Mouse (Mus musculus) layer of hippocampus, adult 2 months (tissue): ENCODE measurements around the gene Chek1. TPM values are rescaled to one million over a fixed set of nuclear protein-coding genes. Genes with fewer than 3 reads are reported as not detected.

Experiments used
- DNase-seq, 2 experiments: peaks; one replicate each; pipeline ENCODE4 v3.0.0; 2022; ENCODE audit warnings: low spot score in 2 of 2
- H3K27ac ChIP-seq: fragments of 200-600 bp; 2 replicates; pipeline ENCODE4 v1.8.1; 2022
- H3K4me3 ChIP-seq: fragments of 200-600 bp; 2 replicates; pipeline ENCODE4 v1.8.1; 2022; ENCODE audit warnings: mild to moderate bottlenecking
- CTCF ChIP-seq: fragments of 200-600 bp; conservative IDR thresholded peaks from 2 replicates; pipeline ENCODE4 v1.8.1; 2022; ENCODE audit warnings: antibody characterized with exemption, mild to moderate bottlenecking, moderate library complexity
- long read RNA-seq, 2 experiments: library from polyadenylated mRNA; stranded (forward); transcript quantifications; one replicate each; pipeline ENCODE4 v2.0.0; 2021; ENCODE audit warnings: borderline mapping rate in 2 of 2
- total RNA-seq, 2 experiments: library from RNA; stranded (reverse); gene quantifications; 2 replicates each; pipeline ENCODE4 v1.2.3; 2021

The Chek1 gene
- total RNA-seq: 1 to 10 TPM; 2.1 to 2.6 TPM
- long read RNA-seq, experiment 1: 0 reads
- long read RNA-seq, experiment 2: 0 reads

GRCm38 (mm10) chr9:36727034-36727755, at the start of gene Chek1:
TSS of gene Chek1 (minus strand) at chr9:36727065.
- no peak for TF ChIP-seq CTCF
- Histone ChIP-seq H3K4me3 (peak within 1 kb of the TSS; percentile 90), H3K27ac (peak within 1 kb of the TSS; percentile 91)
- DNase-seq: no peak

- peak overlapping the region; percentile 96 for H3K27ac ChIP-seq
- TF ChIP-seq CTCF: peak; percentile 22; the same call in 1 of the 2 replicates
- no peak for DNase-seq
Observed at GRCm38 (mm10) chr9:36769048-36769413, 42.2 kb upstream of the Chek1 start.

GRCm38 (mm10) chr9:36768156-36769047, 41.5 kb upstream of the Chek1 start:
- DNase-seq: peak in 1 of 2 experiments; percentile 25
- TF ChIP-seq CTCF: no peak
- Histone ChIP-seq H3K4me3 (peak overlapping the region; percentile 64), H3K27ac (peak overlapping the region; percentile 96)

More at GRCm38 (mm10) chr9:36769048-36769413, 42.2 kb upstream of the Chek1 start:
- no peak overlapping the region; the same call in 1 of the 2 replicates for H3K4me3 ChIP-seq

- peak within 1 kb of the TSS; percentile 96 for H3K27ac ChIP-seq
- peak; percentile 98 to 100 for DNase-seq
- peak within 1 kb of the TSS; percentile 85 for H3K4me3 ChIP-seq
- TF ChIP-seq CTCF: 0 out of 2 replicates have a peak, but pooled peaks have one; percentile 16
Observed at GRCm38 (mm10) chr9:36767203-36768143, 40.6 kb upstream of the Chek1 start, which contains the start of gene Stt3a. TSS of gene Stt3a (minus strand) at chr9:36767679.

- Histone ChIP-seq H3K4me3 (no peak overlapping the region), H3K27ac (no peak overlapping the region)
- no peak for TF ChIP-seq CTCF
- no peak for DNase-seq
Observed at GRCm38 (mm10) chr9:36764378-36764777, 37.5 kb upstream of the Chek1 start.

GRCm38 (mm10) chr9:36726131-36727033, 483 bp downstream of the Chek1 start:
- H3K27ac ChIP-seq: peak overlapping the region; percentile 91

GRCm38 (mm10) chr9:36716624-36717023, 10.2 kb downstream of the Chek1 start:
- H3K27ac ChIP-seq: no peak overlapping the region
- H3K4me3 ChIP-seq: no peak overlapping the region
- peak in 1 of 2 experiments; percentile 4 for DNase-seq
- peak; percentile 72 for TF ChIP-seq CTCF

More at GRCm38 (mm10) chr9:36726131-36727033, 483 bp downstream of the Chek1 start:
- no peak for TF ChIP-seq CTCF
- DNase-seq: peak; percentile 90
- H3K4me3 ChIP-seq: peak overlapping the region; percentile 90

- DNase-seq: no peak
- H3K4me3 ChIP-seq: no peak overlapping the region
- no peak overlapping the region for H3K27ac ChIP-seq
- no peak for TF ChIP-seq CTCF
Observed at GRCm38 (mm10) chr9:36707304-36707703, 19.6 kb downstream of the Chek1 start.

- no peak overlapping the region for H3K4me3 ChIP-seq
- H3K27ac ChIP-seq: no peak overlapping the region
- no peak for TF ChIP-seq CTCF
- DNase-seq: no peak
Observed at GRCm38 (mm10) chr9:36705923-36706322, 20.9 kb downstream of the Chek1 start.

- TF ChIP-seq CTCF: no peak
- no peak overlapping the region for H3K4me3 ChIP-seq
- H3K27ac ChIP-seq: no peak overlapping the region
- DNase-seq: no peak
Observed at GRCm38 (mm10) chr9:36694276-36694675, 32.6 kb downstream of the Chek1 start.

- TF ChIP-seq CTCF: no peak
- DNase-seq: no peak
- no peak within 1 kb of the TSS for H3K4me3 ChIP-seq
- H3K27ac ChIP-seq: no peak within 1 kb of the TSS
Observed at GRCm38 (mm10) chr9:36692920-36693319, 33.9 kb downstream of the Chek1 start, which contains the start of gene Acrv1. TSS of gene Acrv1 (plus strand) at chr9:36693220.
